ENCODE assay signal across 7 mouse cellular contexts in the genomic region with DNA sequence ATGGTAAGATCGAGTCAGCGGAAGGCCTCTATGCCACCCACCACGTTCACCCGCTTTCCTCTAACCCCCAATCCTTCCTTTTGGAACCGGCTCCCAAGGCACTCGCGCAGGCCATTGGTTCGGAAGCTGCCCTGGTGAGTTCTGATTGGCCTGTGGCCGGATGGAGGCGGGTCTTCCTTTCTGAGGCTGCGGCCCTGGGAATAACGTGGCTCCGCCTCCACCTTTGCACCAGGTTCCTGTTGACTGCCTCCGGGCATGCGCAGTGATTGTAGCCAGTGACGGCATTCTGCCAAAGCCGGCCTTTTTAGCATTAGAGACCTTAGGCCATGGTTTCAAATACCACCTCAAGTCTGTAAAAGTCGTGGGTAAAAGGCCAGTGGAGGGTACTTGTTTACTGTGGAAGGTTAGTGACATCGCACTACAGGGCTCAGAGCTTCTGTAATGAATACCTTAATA. TPM values are rescaled to one million over a fixed set of nuclear protein-coding genes. Genes with fewer than 3 reads are reported as not detected.
DNase-seq lines count a peak whose midpoint lies in the region; ATAC-seq and TF ChIP-seq lines count a peak whose summit lies in the region.

No protein-coding gene starts in this region.

- H3K36me3 ChIP-seq in embryonic facial prominence, embryonic 10.5 days (replicated peaks), result no peaks in the 10 kb centered on the region
- no peaks in the 10 kb centered on the region for H3K36me3 ChIP-seq in intestine, postnatal 0 days (ENCODE audit: control insufficient read depth, insufficient read depth)
- no peaks in the 10 kb centered on the region for H3K36me3 ChIP-seq in midbrain, embryonic 12.5 days
- no peaks in the 10 kb centered on the region for H3K36me3 ChIP-seq in small intestine, adult 2 months (ENCODE audit: control insufficient read depth, insufficient read depth, low read length)

- peak; percentile 94 for DNase-seq in adrenal gland, postnatal 10 days
- peak; percentile 93 for DNase-seq in embryonic facial prominence, embryonic 10.5 days (ENCODE audit: low spot score)
- DNase-seq in gonadal fat pad, adult 2 months (ENCODE audit: low read depth), result peak; percentile 45
- DNase-seq in left cerebral cortex, postnatal 4 days, result peak; percentile 96

- ATAC-seq in intestine, postnatal 0 days, result peak; percentile 97
- ATAC-seq in midbrain, embryonic 12.5 days (ENCODE audit: low FRiP score, low read depth), result peak; percentile 91

- no peak for TF ChIP-seq CTCF in intestine, postnatal 0 days (IDR thresholded peaks at IDR 0.05; ENCODE audit: low read depth)
- no peak for TF ChIP-seq CTCF in small intestine, adult 2 months (IDR thresholded peaks at IDR 0.05; ENCODE audit: extremely low read depth, insufficient read length, insufficient replicate concordance, low read depth, low read length)

- peak overlapping the region; percentile 2; the same call in 1 of the 2 replicates for H3K9ac ChIP-seq in intestine, postnatal 0 days (ENCODE audit: low read depth, low read length)
- H3K9ac ChIP-seq in midbrain, embryonic 12.5 days (replicated peaks), result no peak overlapping the region

- intact Hi-C loops in left cerebral cortex, postnatal 4 days (cut with DNase I), result no loop called here

- H3K27ac ChIP-seq in embryonic facial prominence, embryonic 10.5 days (replicated peaks), result peak overlapping the region; percentile 80
- H3K27ac ChIP-seq in intestine, postnatal 0 days (ENCODE audit: low read depth, low read length), result no peak overlapping the region
- no peak overlapping the region for H3K27ac ChIP-seq in midbrain, embryonic 12.5 days (replicated peaks)
- H3K27ac ChIP-seq in small intestine, adult 2 months (ENCODE audit: insufficient read depth, low read depth, low read length), result peak overlapping the region; percentile 83

- peak overlapping the region; percentile 24 for H3K4me2 ChIP-seq in intestine, postnatal 0 days (replicated peaks; ENCODE audit: low read depth)
- H3K4me2 ChIP-seq in midbrain, embryonic 12.5 days (replicated peaks), result peak overlapping the region; percentile 42

- no peaks in the 10 kb centered on the region for H3K9me3 ChIP-seq in embryonic facial prominence, embryonic 10.5 days
- H3K9me3 ChIP-seq in intestine, postnatal 0 days (ENCODE audit: control insufficient read depth), result no peaks in the 10 kb centered on the region
- no peaks in the 10 kb centered on the region for H3K9me3 ChIP-seq in midbrain, embryonic 12.5 days

- peaks cover 9% of the 10 kb centered on the region for H3K4me1 ChIP-seq in embryonic facial prominence, embryonic 10.5 days
- no peaks in the 10 kb centered on the region for H3K4me1 ChIP-seq in intestine, postnatal 0 days (replicated peaks; ENCODE audit: control insufficient read depth, insufficient read depth, low read length)
- peaks cover 6% of the 10 kb centered on the region; the same call in 1 of the 2 replicates for H3K4me1 ChIP-seq in midbrain, embryonic 12.5 days
- H3K4me1 ChIP-seq in small intestine, adult 2 months (ENCODE audit: control insufficient read depth, insufficient read depth, insufficient read length, low read length), result peaks cover 2% of the 10 kb centered on the region; the same call in 1 of the 2 replicates

- H3K27me3 ChIP-seq in embryonic facial prominence, embryonic 10.5 days (replicated peaks; ENCODE audit: low read depth, poor library complexity, severe bottlenecking), result no peaks in the 10 kb centered on the region
- H3K27me3 ChIP-seq in intestine, postnatal 0 days (replicated peaks; ENCODE audit: control insufficient read depth, insufficient read depth, low read length), result no peaks in the 10 kb centered on the region
- no peaks in the 10 kb centered on the region for H3K27me3 ChIP-seq in midbrain, embryonic 12.5 days
- H3K27me3 ChIP-seq in small intestine, adult 2 months (ENCODE audit: control insufficient read depth, insufficient read depth, low read length), result no peaks in the 10 kb centered on the region

- H3K4me3 ChIP-seq in embryonic facial prominence, embryonic 10.5 days, result peak overlapping the region; percentile 47
- H3K4me3 ChIP-seq in intestine, postnatal 0 days (ENCODE audit: low read depth, low read length), result peak overlapping the region; percentile 13; the same call in 1 of the 2 replicates
- H3K4me3 ChIP-seq in midbrain, embryonic 12.5 days, result peak overlapping the region; percentile 27
- peak overlapping the region; percentile 54 for H3K4me3 ChIP-seq in small intestine, adult 2 months (ENCODE audit: low read depth, low read length)

- TF ChIP-seq POLR2A in small intestine, adult 2 months (IDR thresholded peaks at IDR 0.05; ENCODE audit: low read depth, low read length), result no peak

- 12% methylated on average over 19 of the region's 19 CpGs for WGBS in embryonic facial prominence, embryonic 10.5 days
- 21% methylated on average over 19 of the region's 19 CpGs for WGBS in intestine, postnatal 0 days
- 14% methylated on average over 15 of the region's 19 CpGs for WGBS in midbrain, embryonic 12.5 days
- 13% methylated on average over 19 of the region's 19 CpGs for WGBS in small intestine, adult 2 months

RNA-seq across cellular contexts. Expression of gene Was, which starts 6.5 kb away (rescaled TPM):
- 1 to 10 TPM; 3.8 to 4.5 TPM for total RNA-seq in adrenal gland, postnatal 10 days (2021)
- 0.14 and 0.18 TPM in 2 replicates for polyA plus RNA-seq in embryonic facial prominence, embryonic 10.5 days (2016; fragmentation: Nextera tagmentation; extraction: Ambion mirVana)
- 7.8 and 9.5 TPM in 2 replicates for polyA plus RNA-seq in gonadal fat pad, adult 2 months (2012; rRNA removed)
- 0.34 and 0.48 TPM in 2 replicates for polyA plus RNA-seq in intestine, postnatal 0 days (2015; fragmentation: Nextera tagmentation; extraction: Ambion mirVana)
- total RNA-seq in left cerebral cortex, postnatal 4 days (2021), result under 1 TPM; 0.42 to 0.94 TPM
- polyA plus RNA-seq in midbrain, embryonic 12.5 days (2016; fragmentation: Nextera tagmentation; extraction: Ambion mirVana), result 0.22 and 0.26 TPM in 2 replicates
- 2.9 and 6.0 TPM in 2 replicates for polyA plus RNA-seq in small intestine, adult 2 months (2012; rRNA removed)

RNA-seq across cellular contexts. Expression of gene Suv39h1, which starts 22.3 kb away (rescaled TPM):
- 10 to 100 TPM; 14.6 to 18.7 TPM for total RNA-seq in adrenal gland, postnatal 10 days (2021)
- 97.6 and 102 TPM in 2 replicates for polyA plus RNA-seq in embryonic facial prominence, embryonic 10.5 days (2016; fragmentation: Nextera tagmentation; extraction: Ambion mirVana)
- 16.0 and 16.5 TPM in 2 replicates for polyA plus RNA-seq in gonadal fat pad, adult 2 months (2012; rRNA removed)
- polyA plus RNA-seq in intestine, postnatal 0 days (2015; fragmentation: Nextera tagmentation; extraction: Ambion mirVana), result 15.5 and 16.5 TPM in 2 replicates
- total RNA-seq in left cerebral cortex, postnatal 4 days (2021), result 10 to 100 TPM; 35.0 to 36.7 TPM
- 68.5 and 70.3 TPM in 2 replicates for polyA plus RNA-seq in midbrain, embryonic 12.5 days (2016; fragmentation: Nextera tagmentation; extraction: Ambion mirVana)
- 4.5 and 9.2 TPM in 2 replicates for polyA plus RNA-seq in small intestine, adult 2 months (2012; rRNA removed)

RNA-seq across cellular contexts. Expression of gene Wdr13, which starts 35.9 kb away (rescaled TPM):
- 10 to 100 TPM; 40.7 to 54.9 TPM for total RNA-seq in adrenal gland, postnatal 10 days (2021)
- polyA plus RNA-seq in embryonic facial prominence, embryonic 10.5 days (2016; fragmentation: Nextera tagmentation; extraction: Ambion mirVana), result 19.7 and 19.8 TPM in 2 replicates
- 93.8 and 104 TPM in 2 replicates for polyA plus RNA-seq in gonadal fat pad, adult 2 months (2012; rRNA removed)
- polyA plus RNA-seq in intestine, postnatal 0 days (2015; fragmentation: Nextera tagmentation; extraction: Ambion mirVana), result 10.1 and 13.6 TPM in 2 replicates
- 100 to 1,000 TPM; 214 to 224 TPM for total RNA-seq in left cerebral cortex, postnatal 4 days (2021)
- 39.5 and 44.6 TPM in 2 replicates for polyA plus RNA-seq in midbrain, embryonic 12.5 days (2016; fragmentation: Nextera tagmentation; extraction: Ambion mirVana)
- polyA plus RNA-seq in small intestine, adult 2 months (2012; rRNA removed), result 81.7 and 93.0 TPM in 2 replicates

RNA-seq across cellular contexts. Expression of gene Rbm3, which starts 48.9 kb away (rescaled TPM):
- 100 to 1,000 TPM; 312 to 347 TPM for total RNA-seq in adrenal gland, postnatal 10 days (2021)
- 424 and 444 TPM in 2 replicates for polyA plus RNA-seq in embryonic facial prominence, embryonic 10.5 days (2016; fragmentation: Nextera tagmentation; extraction: Ambion mirVana)
- polyA plus RNA-seq in gonadal fat pad, adult 2 months (2012; rRNA removed), result 134 and 160 TPM in 2 replicates
- polyA plus RNA-seq in intestine, postnatal 0 days (2015; fragmentation: Nextera tagmentation; extraction: Ambion mirVana), result 591 and 623 TPM in 2 replicates
- 100 to 1,000 TPM; 346 to 406 TPM for total RNA-seq in left cerebral cortex, postnatal 4 days (2021)
- polyA plus RNA-seq in midbrain, embryonic 12.5 days (2016; fragmentation: Nextera tagmentation; extraction: Ambion mirVana), result 397 and 431 TPM in 2 replicates
- 22.2 and 31.7 TPM in 2 replicates for polyA plus RNA-seq in small intestine, adult 2 months (2012; rRNA removed)

Comparison
In these comparisons a context has a peak if more than half of its experiments do, and no peak if none do; other contexts are left out.
1. DNase-seq: peak in every context shown above with its lines; median percentile 96 in left cerebral cortex, postnatal 4 days; 94 in adrenal gland, postnatal 10 days; 93 in embryonic facial prominence, embryonic 10.5 days; 45 in gonadal fat pad, adult 2 months.
2. H3K27ac ChIP-seq: peak in embryonic facial prominence, embryonic 10.5 days (single experiment) and small intestine, adult 2 months (single experiment); none in intestine, postnatal 0 days (single experiment) and midbrain, embryonic 12.5 days (single experiment).
3. Peak in every context shown above with its lines, with median percentiles within 50 percentile points of each other: H3K4me3 ChIP-seq.